Mouse (Mus musculus) lung, embryonic 16.5 days (tissue): Measurements from ENCODE around the gene Fcgrt. TPM values are rescaled to one million over a fixed set of nuclear protein-coding genes. Genes with fewer than 3 reads are reported as not detected.
A peak's percentile ranks its signal among the peaks of the same experiment; 100 is the strongest.

Source experiments
- ATAC-seq: fragments of 200-750 bp; cut with Nextera tagmentation; 2 replicates; pipeline ENCODE4 v1.8.0; 2017; ENCODE audit warnings: low read depth, mild to moderate bottlenecking, moderate library complexity
- H3K27ac ChIP-seq: fragments of 300-500 bp; sonication (generic); 2 replicates; pipeline ENCODE4 v1.5.1; 2014; ENCODE audit warnings: mild to moderate bottlenecking, control low read depth, low read length
- H3K27me3 ChIP-seq: fragments of 300-500 bp; sonication (generic); 2 replicates; pipeline ENCODE4 v1.6.1; 2014; ENCODE audit warnings: low read depth, low read length, mixed read lengths; ENCODE audit not compliant: control insufficient read depth, insufficient read depth
- H3K36me3 ChIP-seq: fragments of 300-500 bp; sonication (generic); 2 replicates; pipeline ENCODE4 v1.6.1; 2014; ENCODE audit warnings: low read length; ENCODE audit not compliant: control insufficient read depth, insufficient read depth
- H3K4me1 ChIP-seq: fragments of 300-500 bp; sonication (generic); replicated peaks from 2 replicates; pipeline ENCODE4 v1.6.1; 2014; ENCODE audit warnings: low read length, mixed read lengths; ENCODE audit not compliant: control insufficient read depth, insufficient read depth
- H3K4me2 ChIP-seq: fragments of 300-500 bp; sonication (generic); 2 replicates; pipeline ENCODE4 v1.6.1; 2014; ENCODE audit warnings: low read depth, low read length, control low read depth
- H3K4me3 ChIP-seq: fragments of 300-500 bp; sonication (generic); 2 replicates; pipeline ENCODE4 v1.5.1; 2014; ENCODE audit warnings: mild to moderate bottlenecking, low read length, control low read depth
- H3K9ac ChIP-seq: fragments of 300-500 bp; sonication (generic); 2 replicates; pipeline ENCODE4 v1.6.1; 2014; ENCODE audit warnings: low read length, control low read depth
- H3K9me3 ChIP-seq: fragments of 300-500 bp; sonication (generic); 2 replicates; pipeline ENCODE4 v1.6.1; 2016; ENCODE audit warnings: low read length; ENCODE audit not compliant: control insufficient read depth
- WGBS: fragments of 180-500 bp; shearing (Covaris S2); extraction: QIAGEN DNeasy Blood & Tissue Kit; methylation state at CpG from one replicate; pipeline ENCODE4 v1.1.7; 2014; 5-methylcytosine and 5-hydroxymethylcytosine counted together
- polyA plus RNA-seq: library from polyadenylated mRNA; unstranded; fragments of >200 nt; fragmentation: Nextera tagmentation; extraction: Ambion mirVana; gene quantifications from 2 replicates; pipeline ENCODE4 v1.2.1, GENCODE M21; 2015

Gene Fcgrt
- polyA plus RNA-seq, 1 experiment from 2014 or later: 93.7 TPM

GRCm38 (mm10) chr7:45144368-45145174 is 40.9 kb upstream of the Fcgrt start:
- Histone ChIP-seq H3K27me3 (no peaks in the 10 kb centered on the region), H3K4me1 (no peaks in the 10 kb centered on the region; the same call in 1 of the 2 replicates), H3K36me3 (peaks cover 5% of the 10 kb centered on the region; the same call in 1 of the 2 replicates), H3K4me2 (no peak overlapping the region), H3K9ac (no peak overlapping the region), H3K27ac (no peak overlapping the region), H3K9me3 (no peaks in the 10 kb centered on the region), H3K4me3 (no peak overlapping the region)
- WGBS: 83% methylated on average over 13 of the region's 13 CpGs
- no peak for ATAC-seq

GRCm38 (mm10) chr7:45141914-45142313 is 38.3 kb upstream of the Fcgrt start:
- 85% methylated on average over 5 of the region's 5 CpGs for WGBS
- H3K27ac ChIP-seq: no peak overlapping the region

GRCm38 (mm10) chr7:45141319-45141718 is 37.7 kb upstream of the Fcgrt start:
- ATAC-seq: no peak
- H3K4me2 ChIP-seq: no peak overlapping the region
- H3K9me3 ChIP-seq: no peaks in the 10 kb centered on the region
- H3K27me3 ChIP-seq: no peaks in the 10 kb centered on the region
- no peak overlapping the region for H3K9ac ChIP-seq
- peaks cover 5% of the 10 kb centered on the region; the same call in 1 of the 2 replicates for H3K36me3 ChIP-seq
- 86% methylated on average over 3 of the region's 3 CpGs for WGBS
- H3K27ac ChIP-seq: no peak overlapping the region
- H3K4me1 ChIP-seq: no peaks in the 10 kb centered on the region
- H3K4me3 ChIP-seq: no peak overlapping the region

More at GRCm38 (mm10) chr7:45141914-45142313, 38.3 kb upstream of the Fcgrt start:
- Histone ChIP-seq H3K4me2 (no peak overlapping the region), H3K4me1 (no peaks in the 10 kb centered on the region), H3K36me3 (peaks cover 5% of the 10 kb centered on the region; the same call in 1 of the 2 replicates), H3K9me3 (no peaks in the 10 kb centered on the region), H3K27me3 (no peaks in the 10 kb centered on the region), H3K4me3 (no peak overlapping the region), H3K9ac (no peak overlapping the region)
- no peak for ATAC-seq

- no peak for ATAC-seq
- WGBS: 67% methylated on average over 8 of the region's 8 CpGs
- no peak overlapping the region for H3K27ac ChIP-seq
- H3K4me1 ChIP-seq: no peaks in the 10 kb centered on the region; the same call in 1 of the 2 replicates
- no peak overlapping the region for H3K4me3 ChIP-seq
- H3K9me3 ChIP-seq: no peaks in the 10 kb centered on the region
- H3K9ac ChIP-seq: no peak overlapping the region
- no peaks in the 10 kb centered on the region for H3K27me3 ChIP-seq
- H3K36me3 ChIP-seq: peaks cover 3% of the 10 kb centered on the region; the same call in 1 of the 2 replicates
- H3K4me2 ChIP-seq: no peak overlapping the region
Measured at GRCm38 (mm10) chr7:45139904-45140723, 36.5 kb upstream of the Fcgrt start.

GRCm38 (mm10) chr7:45138403-45138802 is 34.8 kb upstream of the Fcgrt start:
- Histone ChIP-seq H3K4me1 (no peaks in the 10 kb centered on the region; the same call in 1 of the 2 replicates), H3K9me3 (no peaks in the 10 kb centered on the region), H3K4me2 (no peak overlapping the region), H3K9ac (no peak overlapping the region), H3K4me3 (no peak overlapping the region), H3K27ac (no peak overlapping the region), H3K36me3 (peaks cover 3% of the 10 kb centered on the region; the same call in 1 of the 2 replicates), H3K27me3 (no peaks in the 10 kb centered on the region)
- ATAC-seq: no peak
- WGBS: 79% methylated on average over 1 of the region's 1 CpGs

- H3K4me2 ChIP-seq: no peak overlapping the region
- ATAC-seq: no peak
- H3K36me3 ChIP-seq: peaks cover 2% of the 10 kb centered on the region; the same call in 1 of the 2 replicates
- no peak overlapping the region for H3K9ac ChIP-seq
- WGBS: 67% methylated on average over 12 of the region's 12 CpGs
- H3K27me3 ChIP-seq: no peaks in the 10 kb centered on the region
- no peak overlapping the region for H3K27ac ChIP-seq
- no peak overlapping the region for H3K4me3 ChIP-seq
- no peaks in the 10 kb centered on the region; the same call in 1 of the 2 replicates for H3K4me1 ChIP-seq
- no peaks in the 10 kb centered on the region for H3K9me3 ChIP-seq
Measured at GRCm38 (mm10) chr7:45137171-45138006, 33.7 kb upstream of the Fcgrt start.

- no peak within 1 kb of the TSS for H3K27ac ChIP-seq
- H3K27me3 ChIP-seq: no peaks in the 10 kb centered on the region
- ATAC-seq: peak; percentile 88
- WGBS: 2% methylated on average over 29 of the region's 29 CpGs
- no peaks in the 10 kb centered on the region; the same call in 1 of the 2 replicates for H3K4me1 ChIP-seq
- H3K36me3 ChIP-seq: no peaks in the 10 kb centered on the region
- no peaks in the 10 kb centered on the region for H3K9me3 ChIP-seq
- peak within 1 kb of the TSS; percentile 88 for H3K4me2 ChIP-seq
- peak within 1 kb of the TSS; percentile 72 for H3K4me3 ChIP-seq
- peak within 1 kb of the TSS; percentile 83 for H3K9ac ChIP-seq
Measured at GRCm38 (mm10) chr7:45135993-45136567, 32.4 kb upstream of the Fcgrt start, which contains the start of the genes Gm45713 and Flt3l. Gene Gm45713, minus strand, starts transcription at chr7:45136231. Gene Flt3l, minus strand, starts transcription at chr7:45136432.

- H3K36me3 ChIP-seq: no peaks in the 10 kb centered on the region
- no peaks in the 10 kb centered on the region; the same call in 1 of the 2 replicates for H3K4me1 ChIP-seq
- peak overlapping the region; percentile 72 for H3K4me3 ChIP-seq
- peak overlapping the region; percentile 88 for H3K4me2 ChIP-seq
- no peak overlapping the region for H3K27ac ChIP-seq
- 70% methylated on average over 3 of the region's 3 CpGs for WGBS
- no peak for ATAC-seq
- peak overlapping the region; percentile 83; the same call in 1 of the 2 replicates for H3K9ac ChIP-seq
- H3K27me3 ChIP-seq: no peaks in the 10 kb centered on the region
- H3K9me3 ChIP-seq: no peaks in the 10 kb centered on the region
Measured at GRCm38 (mm10) chr7:45135370-45135769, 31.7 kb upstream of the Fcgrt start.
